Mouse (Mus musculus): ENCODE measurements around the gene Sh3bgrl3. TPM values are rescaled to one million over a fixed set of nuclear protein-coding genes. Genes with fewer than 3 reads are reported as not detected.

The Sh3bgrl3 gene
- total RNA-seq, 2 experiments from 2014 or later: 66.8 to 86.5 TPM

DNA sequence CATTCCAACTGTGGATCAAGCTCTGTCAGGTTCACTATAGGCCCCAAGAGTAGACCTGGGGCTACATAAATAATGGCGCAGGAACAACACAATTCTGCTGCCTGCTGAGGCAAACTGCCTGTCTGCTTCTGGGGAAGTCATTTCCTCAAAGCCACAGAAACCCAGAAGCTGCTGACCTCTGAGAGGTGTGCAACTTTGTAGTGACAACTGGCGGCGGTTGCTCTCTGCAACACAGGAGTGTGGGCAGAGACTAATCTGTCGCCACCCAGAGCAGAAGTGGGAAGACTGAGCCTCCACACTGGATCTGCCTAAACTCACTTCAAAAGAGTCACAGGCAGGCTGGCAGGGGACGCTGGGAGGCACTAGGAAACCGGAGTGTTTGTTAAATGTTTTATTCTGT is 893 bp upstream of the Sh3bgrl3 start:
- no peak for DNase-seq

DNA sequence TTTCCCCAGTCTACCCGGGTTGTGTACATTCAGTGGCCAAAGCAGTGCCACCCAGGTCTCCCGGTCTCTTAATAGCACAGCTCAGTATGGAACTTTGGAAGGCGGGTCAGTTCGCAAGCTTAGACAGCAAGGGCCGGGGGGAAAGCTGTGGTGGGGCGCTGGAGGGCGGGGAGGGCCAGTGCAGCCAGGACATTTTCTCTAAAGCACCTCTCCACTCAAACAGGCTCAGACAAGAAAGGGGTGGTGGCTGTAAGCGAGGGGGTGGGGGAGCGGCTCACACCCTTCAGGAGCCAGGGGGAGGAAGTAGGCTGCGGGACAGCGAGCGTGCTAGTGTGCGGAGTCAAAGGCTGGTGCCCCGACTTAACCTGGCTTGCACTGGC is 384 bp upstream of the Sh3bgrl3 start:
- DNase-seq: no peak

DNA sequence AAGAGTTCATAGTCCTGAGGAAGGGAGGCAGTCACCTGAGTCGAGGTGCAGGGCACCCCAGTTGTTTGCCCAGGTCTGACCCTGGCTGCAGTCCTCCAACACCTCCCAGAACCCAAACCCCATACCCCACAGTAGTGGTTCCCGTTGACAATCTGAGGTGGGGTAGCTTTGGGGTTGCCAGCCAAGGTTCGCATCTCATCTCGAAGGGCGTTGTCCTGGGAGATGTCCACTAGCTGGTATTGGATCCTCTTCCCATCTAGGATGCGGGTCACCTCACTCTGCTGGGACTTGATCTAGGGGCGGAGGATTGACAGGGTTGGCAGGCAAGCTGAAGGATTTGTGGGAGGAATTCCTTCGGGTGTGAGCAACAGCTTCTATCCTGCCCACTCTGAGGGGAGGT is 796 bp downstream of the Sh3bgrl3 start:
- DNase-seq: no peak

DNA sequence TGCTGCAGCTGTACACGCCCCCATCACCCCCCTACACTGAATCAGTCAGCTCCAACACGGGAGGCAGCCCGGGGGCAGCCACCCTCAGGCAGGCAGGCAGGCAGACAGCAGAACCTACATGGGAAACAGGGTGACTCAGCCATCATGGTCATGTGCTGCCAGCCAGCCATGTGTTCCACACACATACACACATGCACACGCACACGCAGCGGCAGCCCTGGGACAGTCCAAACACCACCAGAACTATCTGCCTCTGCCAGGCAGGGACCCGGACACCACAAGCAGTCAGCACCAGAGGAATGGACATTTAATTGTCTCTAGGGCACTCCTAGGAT is 1.5 kb downstream of the Sh3bgrl3 start:
- DNase-seq: no peak

DNA sequence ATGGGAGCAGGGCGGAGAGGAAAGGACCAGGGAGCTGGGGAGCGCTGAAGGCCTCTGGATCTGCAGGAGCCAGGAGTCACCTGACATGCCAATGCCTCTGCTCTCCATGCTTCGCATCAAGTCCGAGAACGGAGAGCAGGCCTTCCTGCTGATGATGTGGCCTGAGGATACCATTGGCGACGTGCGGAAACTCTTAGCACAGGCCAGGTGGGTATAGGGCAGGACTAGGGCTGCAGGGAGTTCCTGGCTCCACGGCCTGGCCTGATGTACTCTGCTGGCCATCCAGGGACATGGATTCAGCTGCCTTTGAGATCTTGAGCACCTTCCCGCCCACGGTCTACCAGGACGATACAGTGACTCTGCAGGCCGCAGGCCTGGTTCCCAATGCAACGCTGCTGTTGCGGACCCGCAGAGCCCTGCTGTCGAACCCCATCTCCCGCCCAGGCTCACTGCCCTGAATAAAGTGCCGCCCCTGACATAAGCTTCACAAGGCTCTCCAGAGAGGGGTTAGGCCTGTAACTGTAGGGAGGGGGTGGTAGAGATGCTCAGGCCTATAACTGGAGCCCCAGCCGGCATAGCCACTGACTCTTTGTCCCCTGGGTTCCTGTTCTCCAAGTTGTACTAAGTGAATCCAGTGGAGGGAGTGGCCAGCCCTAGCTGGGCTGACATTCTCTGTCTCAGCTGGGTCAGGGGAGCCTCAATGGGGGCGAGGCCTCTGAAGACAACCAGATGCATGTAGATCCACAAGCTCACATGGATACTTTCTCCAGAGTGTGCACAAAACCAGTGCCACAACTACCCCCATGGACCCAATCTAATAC is 2.1 kb downstream of the Sh3bgrl3 start:
- DNase-seq: no peak

DNA sequence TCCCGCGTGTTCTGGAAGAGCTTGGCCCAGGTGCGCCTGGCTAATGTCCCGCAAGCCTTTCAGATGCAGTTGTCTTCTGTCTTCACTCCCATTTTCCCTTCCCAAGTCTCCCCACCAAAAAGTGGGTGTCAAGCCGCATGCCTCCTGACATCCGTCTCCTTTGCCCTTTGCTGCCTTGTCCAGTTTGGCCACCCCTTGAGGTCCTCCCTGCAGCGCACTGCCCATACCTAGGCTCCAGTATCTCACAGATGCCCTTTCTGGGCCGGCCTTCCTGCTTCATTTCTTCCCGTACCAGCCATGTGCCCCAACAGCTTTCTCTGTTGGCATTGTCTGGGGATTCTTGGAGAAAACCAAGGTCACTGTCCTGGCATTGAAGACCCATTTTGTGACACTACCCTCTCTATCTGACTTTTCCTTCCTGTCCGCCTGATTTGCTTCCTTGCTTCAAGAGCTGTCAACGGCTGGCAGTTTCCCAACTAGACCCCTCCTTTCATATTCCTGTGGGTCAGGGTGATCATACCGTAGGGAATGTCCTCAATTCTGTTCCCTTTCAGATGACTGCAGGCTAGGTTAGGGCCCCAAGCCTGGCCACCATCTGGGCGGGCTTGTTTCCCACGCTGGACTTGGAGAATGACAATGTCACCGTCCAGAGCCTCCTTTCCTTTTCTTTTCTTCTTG is 3.1 kb downstream of the Sh3bgrl3 start:
- DNase-seq: no peak

DNA sequence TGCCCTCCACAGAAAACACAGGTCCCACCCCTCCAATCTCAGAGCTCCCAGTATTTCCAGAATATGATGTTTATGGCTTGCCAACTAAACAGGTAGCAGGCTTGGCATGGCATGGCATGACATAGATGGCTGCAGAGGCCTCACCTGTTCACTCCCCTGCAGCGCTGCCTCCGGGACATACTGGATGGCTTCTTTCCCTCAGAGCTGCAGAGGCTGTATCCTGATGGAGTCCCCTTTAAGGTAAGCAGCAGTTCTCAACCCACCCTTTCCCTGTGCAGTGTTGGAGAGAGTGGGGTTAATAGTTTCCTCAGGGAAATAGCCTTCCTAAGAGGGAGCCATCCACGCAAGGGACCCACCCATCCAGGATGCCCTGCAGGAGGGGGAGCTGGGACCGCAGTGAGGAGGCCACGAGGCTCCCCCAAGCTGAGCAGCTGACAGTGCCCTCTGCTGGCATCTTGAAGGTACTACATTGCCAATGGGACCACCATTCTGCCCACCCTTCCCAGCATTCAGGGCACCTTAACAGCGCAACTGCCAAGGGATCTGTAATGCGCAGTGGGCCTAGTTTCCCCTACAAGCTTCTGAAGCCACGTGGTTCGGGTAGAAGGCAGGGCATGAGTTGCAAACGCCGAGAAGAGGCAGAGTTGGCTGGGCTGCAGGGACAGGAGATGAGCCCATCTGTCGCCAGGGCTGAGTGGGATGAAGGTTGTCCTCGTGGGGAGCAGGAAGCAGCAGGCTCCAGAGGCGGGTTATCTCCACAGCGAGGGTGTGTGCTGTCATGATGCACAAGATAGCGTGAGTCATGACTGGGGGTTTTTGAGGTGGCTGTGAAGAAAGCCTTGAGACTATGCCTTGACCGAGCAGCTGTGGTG is 4.7 kb downstream of the Sh3bgrl3 start:
- peak; percentile 68 to 76 for DNase-seq

DNA sequence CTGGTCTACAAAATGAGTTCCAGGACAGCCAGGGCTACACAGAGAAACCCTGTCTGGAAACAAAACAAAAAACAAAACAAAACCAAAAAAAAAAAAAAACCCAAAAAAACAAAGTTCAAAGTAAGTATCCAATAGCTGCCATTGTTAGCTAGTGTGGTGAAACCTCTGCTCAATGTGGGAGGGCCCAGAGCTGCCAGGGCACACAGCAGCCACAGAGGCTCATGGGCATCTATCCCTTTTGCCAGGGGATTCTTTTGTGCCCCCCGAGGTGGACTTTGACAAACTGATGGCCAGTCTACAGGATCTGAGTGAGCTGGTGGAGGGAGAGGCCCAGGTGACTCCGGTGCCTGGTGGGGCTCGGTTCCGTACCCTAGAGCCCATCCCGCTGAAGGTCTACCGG is 5.4 kb downstream of the Sh3bgrl3 start:
- no peak for DNase-seq

DNA sequence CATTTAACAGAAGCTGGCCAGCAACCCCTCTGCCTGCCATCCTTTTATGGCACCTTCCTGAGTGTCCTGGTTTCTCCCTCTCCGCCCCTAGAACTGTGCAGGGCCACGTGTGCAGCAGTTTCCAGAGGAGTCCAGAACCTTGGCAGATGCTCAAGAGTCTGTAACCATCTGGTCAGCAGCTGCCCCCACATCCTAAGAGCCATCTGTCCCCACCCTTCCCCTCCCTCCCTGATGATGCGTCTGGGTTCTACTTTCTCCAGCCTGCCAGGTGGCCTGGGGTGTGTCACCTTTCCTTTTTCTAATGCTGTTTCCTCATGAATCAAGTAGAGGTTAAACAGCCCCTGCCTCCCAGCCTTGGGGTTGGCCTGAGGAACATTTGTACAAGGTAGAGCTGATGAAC is 6.3 kb downstream of the Sh3bgrl3 start:
- DNase-seq: no peak

DNA sequence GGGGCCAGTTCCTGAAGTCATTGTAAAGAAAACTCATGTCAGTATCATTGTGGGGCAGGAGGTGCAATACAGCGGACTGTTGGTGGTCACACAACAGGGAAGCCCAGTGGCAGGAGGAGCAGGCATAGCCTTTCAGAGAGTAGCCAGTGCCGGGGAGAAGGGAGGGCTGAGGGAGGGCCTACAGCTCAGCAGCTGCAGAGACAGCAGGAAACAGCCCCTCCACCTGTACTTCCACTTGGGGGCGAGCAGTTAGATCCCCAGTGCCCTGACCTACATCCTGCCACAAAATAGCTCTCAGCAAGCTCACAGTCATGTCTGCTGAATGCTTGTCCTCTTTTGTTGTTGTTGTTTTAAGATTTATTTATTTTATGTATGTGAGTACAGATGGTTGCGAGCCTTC is 7.0 kb downstream of the Sh3bgrl3 start:
- no peak for DNase-seq

DNA sequence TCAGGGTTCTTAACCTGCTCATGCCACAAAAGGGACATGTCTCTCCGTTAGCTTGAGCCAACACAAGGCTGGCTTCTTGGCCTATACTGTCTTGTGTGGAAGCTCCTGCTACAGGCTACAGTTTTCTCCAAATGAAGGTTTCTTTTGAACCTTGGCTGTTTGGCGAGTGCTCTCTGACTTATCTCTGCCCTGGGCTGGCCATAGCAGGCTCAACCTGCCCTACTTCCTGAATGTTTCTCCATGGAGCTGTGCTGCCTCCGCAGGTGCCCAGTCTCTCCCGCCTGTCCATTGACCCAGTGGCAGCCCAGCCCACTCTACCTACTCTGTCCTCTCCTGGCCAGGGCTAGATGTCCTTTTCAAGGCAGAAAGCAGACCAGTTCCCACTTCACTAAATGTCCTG is 7.7 kb downstream of the Sh3bgrl3 start:
- DNase-seq: no peak

DNA sequence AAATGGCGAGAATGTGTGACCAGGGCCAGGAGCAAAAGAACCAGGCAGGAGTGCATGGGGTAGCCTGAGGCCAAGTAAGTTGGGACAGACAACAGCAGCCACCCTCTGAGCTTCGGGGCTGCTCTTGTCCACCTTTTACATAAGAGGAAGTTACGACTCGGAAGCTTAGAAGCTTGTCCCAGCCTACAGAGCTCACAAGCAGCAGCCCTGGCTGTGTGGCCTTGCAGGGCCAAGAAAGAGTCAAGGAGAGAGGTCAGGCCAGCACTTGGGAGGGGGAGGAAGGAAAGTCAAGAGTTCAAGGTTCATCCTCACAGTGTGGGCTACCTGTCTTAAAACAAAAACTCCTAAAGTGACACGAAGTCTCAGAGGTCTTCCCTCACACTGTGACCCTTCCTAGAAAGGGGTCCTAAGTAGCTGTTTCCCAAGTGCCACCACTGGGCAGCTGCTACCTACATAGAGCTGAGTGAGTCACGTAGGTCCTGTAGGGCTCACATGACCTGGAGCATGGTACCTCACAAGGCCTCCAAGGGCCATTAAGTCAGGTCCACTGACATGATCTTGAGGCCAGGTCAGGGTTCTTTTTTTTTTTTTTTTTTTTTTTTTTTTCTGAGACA is 8.3 kb downstream of the Sh3bgrl3 start:
- DNase-seq: no peak

DNA sequence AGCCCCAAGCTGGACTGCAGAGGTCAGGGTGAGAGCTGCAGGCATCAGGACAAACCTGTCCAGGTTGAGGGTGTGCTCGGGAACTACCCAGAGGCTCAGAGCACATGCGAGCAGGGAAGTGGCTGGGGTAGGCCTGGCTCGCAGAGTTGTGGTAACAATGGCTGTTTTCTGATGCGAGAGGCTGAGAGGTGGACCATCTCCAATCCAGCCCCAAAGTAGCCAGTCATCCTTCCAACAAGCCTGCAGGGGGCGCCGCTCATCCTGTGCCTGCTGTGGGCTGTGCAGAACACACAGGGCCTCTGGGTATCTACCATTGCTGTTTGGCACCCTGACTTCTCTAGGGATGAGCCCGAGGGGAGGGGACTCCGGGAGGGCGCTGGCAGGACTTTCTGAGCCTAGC is 8.9 kb downstream of the Sh3bgrl3 start:
- DNase-seq: no peak

DNA sequence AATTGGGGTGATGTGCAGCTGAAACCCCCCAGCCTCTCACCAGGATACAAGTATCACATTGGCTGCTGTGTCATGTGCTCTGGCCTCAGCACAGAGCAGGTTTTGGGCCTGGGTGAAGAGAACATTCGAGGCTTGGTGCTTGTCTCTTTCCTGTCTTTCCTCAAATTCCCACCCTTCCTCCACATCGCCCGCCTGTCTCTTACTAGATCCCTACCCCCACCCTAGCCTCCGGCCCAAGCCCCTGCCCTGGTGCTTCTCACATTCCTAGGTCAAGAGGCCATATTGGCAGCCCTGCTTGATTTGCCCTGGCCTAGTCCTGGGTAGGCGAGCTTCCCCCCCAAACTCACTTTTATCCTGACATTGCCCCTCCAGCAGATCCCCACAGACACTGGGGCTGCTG is 9.5 kb downstream of the Sh3bgrl3 start:
- DNase-seq: no peak

DNA sequence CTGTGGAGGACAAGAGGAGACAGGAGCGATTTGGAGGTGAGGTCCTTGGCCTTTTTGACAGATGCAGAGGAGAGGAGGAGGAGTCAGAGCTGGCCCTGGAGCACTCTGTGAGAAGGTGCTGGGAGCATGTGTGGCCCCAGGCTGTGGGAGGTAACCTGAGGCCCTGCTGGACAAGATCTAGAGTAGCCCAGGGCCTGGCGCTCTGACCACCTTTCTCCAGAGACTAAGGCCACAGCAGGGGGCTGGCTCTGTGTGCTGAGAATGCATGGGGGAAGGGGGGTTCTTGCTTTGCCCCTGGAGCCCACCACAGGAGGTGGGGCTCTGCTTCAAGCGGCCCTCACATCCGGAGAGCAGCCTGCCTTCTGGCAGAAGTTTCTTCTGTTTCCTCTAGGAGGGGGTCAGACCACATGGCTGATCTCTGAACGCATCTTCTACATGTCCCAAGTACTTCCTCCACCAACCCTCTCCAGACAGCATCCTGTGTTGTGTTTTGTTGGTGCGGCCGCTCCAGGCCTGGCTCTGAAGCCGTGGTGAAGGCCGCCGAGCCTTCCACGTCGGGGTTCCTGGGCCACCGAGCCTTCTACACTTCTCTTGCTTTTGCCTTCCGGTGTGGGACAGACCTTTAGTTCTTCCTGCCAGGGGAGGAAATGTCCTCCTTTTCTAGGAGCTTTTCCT is 10.3 kb downstream of the Sh3bgrl3 start:
- DNase-seq: no peak

DNA sequence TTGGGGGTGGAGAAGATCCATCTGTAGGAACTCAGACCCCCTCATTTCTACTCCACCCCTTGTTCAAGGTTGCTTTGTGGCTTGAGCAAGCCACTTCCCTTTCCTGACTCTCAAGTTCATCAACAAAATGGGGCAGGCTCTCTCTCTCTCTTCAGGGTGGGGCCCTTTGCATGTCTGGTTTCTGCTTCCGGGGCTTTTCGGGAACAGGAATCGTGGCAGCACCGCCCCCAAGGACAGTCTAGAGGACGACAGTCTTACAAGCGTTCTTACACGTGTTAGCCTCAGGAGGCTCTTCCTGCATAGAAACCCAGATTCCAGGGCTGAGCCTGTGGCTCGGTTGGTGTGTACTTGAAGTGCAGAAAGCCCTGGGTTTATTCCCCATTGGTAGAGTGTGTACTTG is 11.6 kb downstream of the Sh3bgrl3 start:
- DNase-seq: no peak

DNA sequence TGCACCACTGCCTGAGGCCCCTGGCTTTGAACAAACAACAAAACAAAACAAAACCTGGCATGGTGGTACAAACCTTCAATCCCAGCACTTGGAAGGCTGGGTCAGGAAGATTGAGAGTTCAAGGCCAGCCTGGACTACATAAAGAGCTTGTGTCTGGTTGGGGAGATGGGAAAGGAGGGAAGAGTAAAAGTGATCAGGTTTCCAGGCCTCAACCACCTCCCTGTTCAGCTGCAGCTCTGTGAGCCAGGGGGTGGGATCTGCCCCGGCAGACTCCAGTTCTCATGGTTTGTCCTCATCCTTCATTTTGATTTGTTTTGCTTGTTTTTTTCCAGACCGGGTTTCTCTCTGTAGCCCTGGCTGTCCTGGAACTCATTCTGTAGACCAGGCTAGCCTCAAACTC is 12.1 kb downstream of the Sh3bgrl3 start:
- DNase-seq: no peak

DNA sequence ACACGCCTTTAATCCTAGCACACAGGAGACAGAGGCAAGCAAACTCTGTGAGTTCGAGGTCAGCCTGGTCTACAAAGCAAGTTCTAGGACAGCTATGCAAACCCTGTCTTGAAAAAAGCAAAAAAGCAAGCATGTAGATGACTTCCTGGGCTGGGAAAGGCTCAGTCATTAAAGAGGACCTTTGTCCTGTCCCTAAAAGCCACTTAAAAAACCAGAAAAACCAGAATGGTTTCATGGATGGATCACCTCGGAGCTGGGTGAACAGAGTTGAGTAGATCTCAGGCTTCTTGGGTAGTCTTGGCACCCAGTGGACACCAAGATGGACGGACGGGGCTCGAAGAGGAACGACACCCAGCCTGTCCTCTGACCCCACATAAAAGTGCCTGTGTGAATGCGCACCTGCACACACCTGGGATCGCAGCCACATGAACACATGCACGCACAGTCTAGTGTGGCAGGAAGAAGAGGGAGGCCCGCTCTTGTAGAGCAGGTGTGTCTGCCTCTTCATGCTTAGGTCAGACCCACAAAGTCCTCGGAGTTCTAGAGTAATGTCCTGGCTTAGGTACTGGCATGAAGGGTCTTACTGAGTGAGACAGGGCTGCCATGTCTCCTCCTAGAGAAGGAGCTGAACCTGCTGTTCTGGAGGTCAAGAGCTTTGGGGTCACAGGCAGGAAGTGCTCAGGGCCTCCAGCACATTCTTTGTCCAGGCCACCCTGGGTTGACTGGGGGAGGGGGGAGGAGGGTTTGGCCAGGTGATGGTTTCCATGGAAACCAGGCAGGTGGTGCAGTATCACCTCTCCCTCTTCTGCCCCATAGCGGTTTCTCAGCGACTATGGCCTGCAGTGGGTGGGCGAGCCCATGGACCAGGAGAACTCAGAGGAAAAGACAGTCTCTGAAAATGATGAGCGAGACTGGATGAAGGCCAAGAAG is 13.1 kb downstream of the Sh3bgrl3 start:
- no peak for DNase-seq

DNA sequence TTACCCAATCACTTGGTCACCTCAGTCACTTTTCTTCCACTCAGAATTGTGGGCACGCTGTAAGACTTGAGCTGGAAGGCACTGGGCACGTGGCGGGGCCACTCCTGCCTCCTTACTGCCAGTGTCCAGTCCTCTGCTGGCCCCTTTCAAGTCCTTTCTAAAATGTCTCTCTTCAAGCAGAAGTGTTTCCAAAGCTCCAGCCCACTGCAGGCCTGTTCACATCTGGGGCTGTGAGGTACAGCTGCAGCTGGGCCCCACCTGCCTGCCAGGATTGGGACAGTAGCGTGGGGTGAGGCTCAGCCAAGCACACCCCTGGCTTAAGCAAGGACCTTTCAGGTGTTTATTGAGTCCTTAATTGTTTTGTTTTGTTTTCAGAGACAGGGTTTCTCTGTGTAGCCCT is 14.6 kb downstream of the Sh3bgrl3 start:
- no peak for DNase-seq

DNA sequence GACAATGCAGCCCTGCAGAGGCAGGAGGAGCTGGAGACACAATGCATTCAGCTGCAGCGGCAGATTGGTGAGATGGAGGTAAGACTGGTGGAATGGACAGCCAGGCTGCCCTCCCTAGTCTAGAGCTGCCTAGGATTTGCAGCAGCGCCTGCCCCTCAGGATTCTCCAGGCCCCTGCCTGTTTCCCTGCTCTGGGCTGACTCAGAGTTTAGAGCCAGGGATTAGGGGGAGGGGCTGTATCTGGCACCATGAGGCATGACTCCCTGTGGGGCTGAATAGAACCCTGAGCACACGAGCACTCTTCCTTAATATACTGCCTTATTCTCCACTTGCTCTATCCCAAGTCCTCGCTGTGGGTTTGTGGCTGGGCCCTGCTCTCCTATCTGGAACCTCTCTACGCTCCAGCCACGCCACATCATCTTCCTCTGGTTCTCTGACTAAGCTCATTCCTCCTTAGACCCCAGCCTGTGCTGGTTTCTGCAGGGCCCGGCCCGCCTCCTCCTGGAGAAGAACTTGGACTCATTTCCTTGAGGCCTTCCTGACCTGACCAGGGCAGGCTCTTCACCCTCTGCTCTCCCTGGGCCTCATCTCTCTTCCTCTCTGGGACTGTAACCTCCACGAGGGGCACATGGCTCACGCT is 15.1 kb downstream of the Sh3bgrl3 start:
- DNase-seq: no peak

Data from adrenal gland, postnatal 36 days (tissue).